8 mouse cellular contexts compared by ENCODE assay signal in genomic region chr3:60500571-60501527, GRCm38 (mm10). TPM values are rescaled to one million over a fixed set of nuclear protein-coding genes. Genes with fewer than 3 reads are reported as not detected.
DNase-seq lines count a peak whose midpoint lies in the region; ATAC-seq lines count a peak whose summit lies in the region.

No protein-coding gene starts in this region.

- DNase-seq in adrenal gland, adult 18-20 months (ENCODE audit: low spot score in 2 of 2), result peak; percentile 85
- DNase-seq in embryo, embryonic 10.5 days (ENCODE audit: low spot score), result peak; percentile 65
- DNase-seq in gastrocnemius, postnatal 14 days, result peak; percentile 88
- peak; percentile 72 to 79 for DNase-seq in left cerebral cortex, postnatal 25 days (ENCODE audit: low spot score in 2 of 2)
- peak; percentile 73 for DNase-seq in right cerebral cortex, postnatal 14 days
- DNase-seq in urinary bladder, postnatal 25 days (ENCODE audit: low spot score), result peak; percentile 72

- peak; percentile 55 for ATAC-seq in inflammation-experienced regulatory T-cells, adult 6 months
- peak; percentile 40; the same call in 1 of the 2 replicates for ATAC-seq in megakaryocyte-erythroid progenitor cell, adult 5-6 weeks (replicated peaks; ENCODE audit: low FRiP score, low TSS enrichment, poor library complexity, severe bottlenecking)

- intact Hi-C loops in gastrocnemius, postnatal 14 days (cut with DNase I; ENCODE audit: low total_unique reads), result no loop called here
- intact Hi-C loops in left cerebral cortex, postnatal 25 days (cut with DNase I), result loop anchor here (5.0 kb wide), 2 partner anchors 76 to 101 kb away; no protein-coding TSS in a partner anchor

RNA-seq across cellular contexts. Expression of gene Mbnl1, which starts 28.2 kb away (rescaled TPM):
- 100 to 1,000 TPM; 503 to 531 TPM for total RNA-seq in adrenal gland, adult 18-20 months (2021)
- 100 to 1,000 TPM; 280 to 319 TPM for total RNA-seq in gastrocnemius, postnatal 14 days (2021)
- 100 to 1,000 TPM; 763 to 996 (median 829) TPM for polyA plus RNA-seq in inflammation-experienced regulatory T-cells, adult 6 months (2017; shearing (Covaris generic))
- total RNA-seq in left cerebral cortex, postnatal 25 days (2021), result 100 to 1,000 TPM; 135 to 150 TPM
- total RNA-seq in megakaryocyte-erythroid progenitor cell, adult 5-6 weeks (2014; fragmentation: Nextera tagmentation), result 524 and 588 TPM in 2 replicates
- total RNA-seq in megakaryocyte-erythroid progenitor cell, adult 5-6 weeks (2017), result 726 and 751 TPM in 2 replicates

Comparison
In these comparisons a context has a peak if more than half of its experiments do, and no peak if none do; other contexts are left out.
1. Peak in every context shown above with its lines: DNase-seq and ATAC-seq.